Mouse (Mus musculus) liver, embryonic 11.5 days (tissue): ENCODE measurements at regions not wholly inside any gene's neighbourhood (a gene's known extent, or its start where the extent isn't known, plus 50 kb on each side); places are given as distances from the start of the nearest gene placed in this dataset.
A peak's percentile ranks its signal among the peaks of the same experiment; 100 is the strongest.

ENCODE experiments used
- ATAC-seq: fragments of 200-750 bp; cut with Nextera tagmentation; replicated peaks from 2 replicates; pipeline ENCODE4 v1.8.0; 2017; ENCODE audit warnings: moderate number of reproducible peaks, mild to moderate bottlenecking, moderate TSS enrichment, moderate library complexity; ENCODE audit not compliant: low FRiP score
- DNase-seq: peaks from one replicate; pipeline ENCODE4 v3.0.0-alpha.2; 2017; ENCODE audit warnings: low spot score
- H3K27ac ChIP-seq: fragments of 300-500 bp; sonication (generic); 2 replicates; pipeline ENCODE4 v1.5.1; 2014; ENCODE audit warnings: mild to moderate bottlenecking, low read depth, low read length, control low read depth
- H3K27me3 ChIP-seq: fragments of 300-500 bp; sonication (generic); replicated peaks from 2 replicates; pipeline ENCODE4 v1.6.1; 2014; ENCODE audit warnings: low read length, mixed read lengths; ENCODE audit not compliant: control insufficient read depth, insufficient read depth
- H3K36me3 ChIP-seq: fragments of 300-500 bp; sonication (generic); 2 replicates; pipeline ENCODE4 v1.6.1; 2014; ENCODE audit warnings: mild to moderate bottlenecking, low read length, moderate library complexity, mixed read lengths; ENCODE audit not compliant: control insufficient read depth, insufficient read depth
- H3K4me1 ChIP-seq: fragments of 300-500 bp; sonication (generic); replicated peaks from 2 replicates; pipeline ENCODE4 v1.6.1; 2014; ENCODE audit warnings: low read length, mixed read lengths; ENCODE audit not compliant: control insufficient read depth, insufficient read depth
- H3K4me2 ChIP-seq: fragments of 300-500 bp; sonication (generic); 2 replicates; pipeline ENCODE4 v1.6.1; 2014; ENCODE audit warnings: mild to moderate bottlenecking, control low read depth, moderate library complexity
- H3K4me3 ChIP-seq: fragments of 300-500 bp; sonication (generic); 2 replicates; pipeline ENCODE4 v1.5.1; 2014; ENCODE audit warnings: low read depth, low read length, control low read depth
- H3K9ac ChIP-seq: fragments of 300-500 bp; sonication (generic); 2 replicates; pipeline ENCODE4 v1.6.1; 2014; ENCODE audit warnings: low read depth, low read length, control low read depth
- H3K9me3 ChIP-seq: fragments of 300-500 bp; sonication (generic); 2 replicates; pipeline ENCODE4 v1.6.1; 2016; ENCODE audit warnings: low read length, inconsistent platforms, mixed read lengths; ENCODE audit not compliant: control insufficient read depth
- WGBS: fragments of 180-500 bp; shearing (Covaris S2); extraction: QIAGEN DNeasy Blood & Tissue Kit; methylation state at CpG from one replicate; pipeline ENCODE4 v1.1.7; 2014; 5-methylcytosine and 5-hydroxymethylcytosine counted together

- Histone ChIP-seq H3K4me2 (no peak overlapping the region), H3K9ac (no peak overlapping the region), H3K27ac (no peak overlapping the region), H3K9me3 (no peaks in the 10 kb centered on the region), H3K4me3 (no peak overlapping the region), H3K27me3 (no peaks in the 10 kb centered on the region), H3K36me3 (no peaks in the 10 kb centered on the region), H3K4me1 (no peaks in the 10 kb centered on the region)
- WGBS = 51% methylated on average over 2 of the region's 2 CpGs
- DNase-seq (no peak), ATAC-seq (no peak; the same call in 1 of the 2 replicates)
These were observed 605.9 kb downstream of the Kcnj2 start for GRCm38 (mm10) chr11:111671865-111672264.

GRCm38 (mm10) chr11:111675673-111676072 lies 609.7 kb downstream of the Kcnj2 start:
- no peak overlapping the region for H3K4me3 ChIP-seq
- ATAC-seq (peak; percentile 60; the same call in 1 of the 2 replicates), DNase-seq (no peak)
- WGBS = 50% methylated on average over 1 of the region's 1 CpGs
- H3K4me1 ChIP-seq = no peaks in the 10 kb centered on the region
- H3K9ac ChIP-seq = no peak overlapping the region
- no peaks in the 10 kb centered on the region for H3K27me3 ChIP-seq
- no peaks in the 10 kb centered on the region for H3K36me3 ChIP-seq
- H3K27ac ChIP-seq = no peak overlapping the region
- no peaks in the 10 kb centered on the region for H3K9me3 ChIP-seq
- H3K4me2 ChIP-seq = no peak overlapping the region

- Histone ChIP-seq H3K9me3 (no peaks in the 10 kb centered on the region), H3K9ac (no peak overlapping the region), H3K27ac (no peak overlapping the region), H3K4me3 (no peak overlapping the region), H3K27me3 (no peaks in the 10 kb centered on the region), H3K36me3 (no peaks in the 10 kb centered on the region), H3K4me1 (peaks cover 4% of the 10 kb centered on the region), H3K4me2 (no peak overlapping the region)
- ATAC-seq (no peak), DNase-seq (no peak)
- WGBS = 86% methylated on average over 7 of the region's 7 CpGs
These were observed 616.4 kb downstream of the Kcnj2 start for GRCm38 (mm10) chr11:111682341-111682740.

- Histone ChIP-seq H3K4me1 (peaks cover 9% of the 10 kb centered on the region), H3K27ac (no peak overlapping the region), H3K36me3 (no peaks in the 10 kb centered on the region), H3K9me3 (no peaks in the 10 kb centered on the region), H3K4me3 (no peak overlapping the region), H3K27me3 (no peaks in the 10 kb centered on the region), H3K4me2 (no peak overlapping the region), H3K9ac (no peak overlapping the region)
- WGBS = 90% methylated on average over 4 of the region's 4 CpGs
- DNase-seq = no peak
- ATAC-seq = no peak
These were observed 617.9 kb downstream of the Kcnj2 start for GRCm38 (mm10) chr11:111683909-111684308.

GRCm38 (mm10) chr11:111687769-111688168 lies 621.8 kb downstream of the Kcnj2 start:
- peak; percentile 96 for ATAC-seq
- H3K9me3 ChIP-seq = no peaks in the 10 kb centered on the region
- H3K4me1 ChIP-seq = peaks cover 9% of the 10 kb centered on the region
- no peak overlapping the region for H3K4me2 ChIP-seq
- H3K36me3 ChIP-seq = no peaks in the 10 kb centered on the region
- H3K9ac ChIP-seq = no peak overlapping the region
- peak overlapping the region; percentile 65; the same call in 1 of the 2 replicates for H3K27ac ChIP-seq
- 12% methylated on average over 3 of the region's 3 CpGs for WGBS
- H3K27me3 ChIP-seq = no peaks in the 10 kb centered on the region
- no peak overlapping the region for H3K4me3 ChIP-seq
- DNase-seq = peak; percentile 43

GRCm38 (mm10) chr11:111688186-111688860 lies 622.4 kb downstream of the Kcnj2 start:
- Histone ChIP-seq H3K9me3 (no peaks in the 10 kb centered on the region), H3K4me2 (no peak overlapping the region), H3K36me3 (no peaks in the 10 kb centered on the region), H3K4me3 (no peak overlapping the region), H3K9ac (no peak overlapping the region), H3K4me1 (peaks cover 9% of the 10 kb centered on the region), H3K27me3 (no peaks in the 10 kb centered on the region), H3K27ac (peak overlapping the region; percentile 65)
- ATAC-seq (0 out of 2 replicates have a peak, but pooled peaks have one; percentile 32), DNase-seq (no peak)
- WGBS = 64% methylated on average over 6 of the region's 6 CpGs

GRCm38 (mm10) chr11:111689899-111690298 lies 623.9 kb downstream of the Kcnj2 start:
- Histone ChIP-seq H3K36me3 (no peaks in the 10 kb centered on the region), H3K9ac (no peak overlapping the region), H3K27ac (no peak overlapping the region), H3K27me3 (no peaks in the 10 kb centered on the region), H3K4me2 (no peak overlapping the region), H3K9me3 (no peaks in the 10 kb centered on the region), H3K4me1 (peaks cover 9% of the 10 kb centered on the region), H3K4me3 (no peak overlapping the region)
- ATAC-seq = no peak
- WGBS = 68% methylated on average over 2 of the region's 2 CpGs
- no peak for DNase-seq

- no peak overlapping the region for H3K4me2 ChIP-seq
- H3K4me1 ChIP-seq = peaks cover 9% of the 10 kb centered on the region
- no peaks in the 10 kb centered on the region for H3K36me3 ChIP-seq
- WGBS = 93% methylated on average over 2 of the region's 2 CpGs
- DNase-seq = no peak
- no peak overlapping the region for H3K4me3 ChIP-seq
- no peak overlapping the region for H3K27ac ChIP-seq
- no peak overlapping the region for H3K9ac ChIP-seq
- no peaks in the 10 kb centered on the region for H3K9me3 ChIP-seq
- H3K27me3 ChIP-seq = no peaks in the 10 kb centered on the region
- no peak for ATAC-seq
These were observed 625.5 kb downstream of the Kcnj2 start for GRCm38 (mm10) chr11:111691512-111691911.

GRCm38 (mm10) chr11:111696668-111697067 lies 630.7 kb downstream of the Kcnj2 start:
- DNase-seq (no peak), ATAC-seq (no peak)
- Histone ChIP-seq H3K27ac (no peak overlapping the region), H3K4me1 (no peaks in the 10 kb centered on the region), H3K36me3 (no peaks in the 10 kb centered on the region), H3K4me3 (no peak overlapping the region), H3K4me2 (no peak overlapping the region), H3K9me3 (no peaks in the 10 kb centered on the region), H3K9ac (no peak overlapping the region), H3K27me3 (no peaks in the 10 kb centered on the region)
- WGBS = 70% methylated on average over 2 of the region's 2 CpGs
